Mouse (Mus musculus) T-cell, adult 66 days (primary cell): Measurements from ENCODE around the gene Serpinb6c. TPM values are rescaled to one million over a fixed set of nuclear protein-coding genes. Genes with fewer than 3 reads are reported as not detected.

Experiments used
- total RNA-seq, 2 experiments: library from RNA; stranded (reverse); gene quantifications; 3 replicates in 1 of 2; 4 replicates in 1 of 2; pipeline ENCODE4 v1.2.4; 2023

Serpinb6c gene
- total RNA-seq: not detected

DNA sequence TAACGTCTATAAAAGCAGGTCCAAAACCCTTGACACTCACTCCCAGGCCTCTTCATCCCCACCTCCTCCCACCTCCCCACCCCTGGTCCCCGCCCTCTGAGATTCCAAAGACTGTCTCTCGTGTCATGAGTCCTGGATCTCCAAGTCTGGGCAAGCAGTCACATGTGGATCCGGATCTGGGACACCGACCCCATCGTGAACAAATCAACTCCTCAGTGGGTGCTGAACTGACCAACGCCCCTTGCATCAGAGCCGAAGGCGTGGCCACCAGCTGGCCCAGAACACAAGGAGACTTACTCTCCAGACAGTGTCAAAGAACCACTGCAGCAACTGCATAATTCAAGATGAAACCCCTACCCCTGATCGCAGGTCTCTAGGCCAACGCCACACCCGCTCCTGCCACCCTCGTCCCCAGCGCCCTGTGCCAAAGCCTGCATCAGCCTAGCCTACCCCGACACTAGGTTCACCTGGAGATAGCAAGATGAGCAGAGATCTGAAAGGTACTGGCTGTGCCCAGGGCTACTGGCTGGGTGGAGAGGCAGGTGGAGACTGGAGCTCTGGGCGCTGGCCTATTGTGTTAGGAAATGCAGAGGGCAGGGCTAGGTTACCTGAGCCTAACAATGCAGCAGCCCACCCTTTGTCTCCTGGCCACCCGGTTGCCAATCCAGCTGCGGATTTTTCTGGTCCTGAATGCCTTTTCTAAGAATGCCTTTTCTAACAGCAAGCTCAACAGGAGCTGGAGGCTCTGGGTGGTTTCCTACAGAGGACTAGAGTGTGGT, at the start of gene Serpinb6c:
Gene Serpinb6c, minus strand, starts transcription at position 533 of the 779 bp plus-strand sequence.

DNA sequence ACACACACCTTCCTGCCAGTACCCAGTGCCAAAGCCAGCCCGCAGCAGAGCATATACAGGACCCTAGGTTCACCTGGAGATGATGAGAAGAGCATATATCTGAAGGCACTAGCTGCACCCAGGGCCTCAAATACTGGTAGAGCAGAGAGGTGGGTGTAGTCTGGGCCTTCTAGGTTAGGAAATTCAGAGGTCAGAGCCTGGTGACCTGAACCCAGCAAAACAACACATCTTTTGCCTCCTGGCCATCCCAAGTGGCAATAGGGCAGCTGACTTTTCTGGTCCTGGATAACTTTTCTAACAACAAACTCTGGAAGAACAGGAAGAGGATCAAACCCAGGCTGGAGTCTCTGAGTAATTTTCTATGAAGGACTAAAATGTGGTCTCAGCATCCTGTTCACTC, 62.2 kb downstream of the Serpinb6c start, which contains the start of gene Serpinb6e:
Gene Serpinb6e, minus strand, starts transcription at position 101 of the 400 bp plus-strand sequence.

Other genes with a start within 250 kb of the Serpinb6c start
- gene Serpinb6d, start 244.3 kb downstream of the Serpinb6c start, total RNA-seq: not detected
- gene Serpinb6e, start 62.3 kb downstream of the Serpinb6c start, total RNA-seq: not detected
- gene Nqo2, start 59.0 kb upstream of the Serpinb6c start, total RNA-seq: 1 to 10 TPM; 3.1 to 3.3 TPM
- gene Ripk1, start 96.7 kb upstream of the Serpinb6c start, total RNA-seq: 10 to 100 TPM; 81.1 to 85.4 TPM
- 10 to 100 TPM; 14.6 to 20.1 TPM for gene Serpinb6a, start 97.1 kb upstream of the Serpinb6c start, total RNA-seq
- 10 to 100 TPM; 13.5 to 15.4 TPM for gene Bphl, start 131.9 kb upstream of the Serpinb6c start, total RNA-seq
- 10 to 100 TPM; 22.0 to 23.2 TPM for gene Tubb2a, start 172.3 kb upstream of the Serpinb6c start, total RNA-seq
- 1 to 10 TPM; 2.4 to 4.6 TPM for gene Tubb2b, start 224.8 kb upstream of the Serpinb6c start, total RNA-seq